Mouse (Mus musculus): ENCODE measurements around the gene Olfr874.
"Not testable (repeated sequence)": the region's sequence is repeated elsewhere in the genome, so short reads cannot be mapped to it uniquely, and the experiment has no call there.

Olfr874 gene

DNA sequence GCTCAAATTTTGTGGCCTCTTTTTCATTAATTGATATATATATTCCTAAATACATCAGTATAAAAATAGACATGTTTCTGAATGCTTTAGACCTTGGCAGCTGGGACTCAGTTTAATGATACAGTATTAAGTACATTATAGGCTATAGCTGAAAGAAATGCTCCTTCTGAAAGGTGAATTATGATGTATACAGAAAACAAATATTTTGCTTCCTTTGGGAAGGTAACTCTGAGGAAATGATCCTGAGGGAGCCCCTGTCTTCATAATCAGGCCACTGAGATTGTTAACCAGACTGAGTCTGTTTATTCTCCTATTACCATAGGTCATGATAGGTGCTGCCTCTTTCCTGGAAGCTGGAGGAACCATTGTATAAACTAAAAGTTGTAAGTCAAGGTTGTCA lies at the start of gene Olfr874:
Olfr874 (plus strand) TSS at position 301 of the 400 bp plus-strand sequence.
- DNase-seq, result no peak

GRCm38 (mm10) chr9:37716150-37716549 lies 28.8 kb upstream of the Olfr874 start, which contains the start of gene Olfr160:
TSS of gene Olfr160 (minus strand) at chr9:37716250.
- DNase-seq, result no peak

- no peak for DNase-seq
Measured at GRCm38 (mm10) chr9:37734310-37734709, 10.6 kb upstream of the Olfr874 start.

- no peak for DNase-seq
Measured at GRCm38 (mm10) chr9:37750319-37751075, 5.6 kb downstream of the Olfr874 start.

- DNase-seq, result no peak
Measured at GRCm38 (mm10) chr9:37751467-37751866, 6.6 kb downstream of the Olfr874 start.

DNA sequence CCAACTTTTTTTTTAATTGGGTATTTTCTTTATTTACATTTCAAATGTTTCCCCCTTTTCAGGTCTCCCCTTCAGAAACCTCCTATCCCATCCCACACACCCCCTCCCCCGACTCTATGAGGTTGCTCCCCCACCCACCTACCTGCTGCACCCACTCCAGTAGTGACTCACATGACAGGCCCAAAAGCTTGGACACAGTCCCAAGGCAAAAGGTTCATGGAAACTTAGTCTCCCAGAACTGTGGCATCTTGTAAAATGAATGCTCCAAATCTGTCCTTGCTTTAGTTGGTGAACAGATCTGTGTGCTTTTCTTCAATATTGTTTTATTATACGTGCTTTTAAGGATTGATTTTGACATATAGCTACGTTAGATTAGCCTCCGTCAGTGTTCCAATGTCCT lies 7.1 kb downstream of the Olfr874 start:
- no peak for DNase-seq

GRCm38 (mm10) chr9:37761728-37762127 lies 16.8 kb downstream of the Olfr874 start:
- no peak for DNase-seq

DNA sequence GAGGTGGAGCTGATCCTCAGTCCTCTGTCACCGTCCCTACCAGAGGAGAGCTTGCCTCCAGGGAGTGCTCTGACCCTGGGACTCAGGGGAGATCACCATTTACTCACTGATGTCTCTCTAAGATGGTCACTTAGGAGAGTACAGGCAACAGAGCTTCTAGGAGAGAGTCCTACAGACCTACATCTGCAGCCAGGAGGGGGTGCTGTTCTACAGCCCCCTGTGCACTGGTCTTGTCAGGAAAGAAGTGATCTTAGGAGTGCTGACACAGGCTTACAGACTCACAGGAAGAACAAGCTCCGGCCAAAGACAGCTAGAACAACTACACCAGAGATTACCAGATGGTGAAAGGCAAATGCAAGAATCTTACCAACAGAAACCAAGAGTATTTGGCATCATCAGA lies 17.6 kb downstream of the Olfr874 start:
- no peak for DNase-seq

DNA sequence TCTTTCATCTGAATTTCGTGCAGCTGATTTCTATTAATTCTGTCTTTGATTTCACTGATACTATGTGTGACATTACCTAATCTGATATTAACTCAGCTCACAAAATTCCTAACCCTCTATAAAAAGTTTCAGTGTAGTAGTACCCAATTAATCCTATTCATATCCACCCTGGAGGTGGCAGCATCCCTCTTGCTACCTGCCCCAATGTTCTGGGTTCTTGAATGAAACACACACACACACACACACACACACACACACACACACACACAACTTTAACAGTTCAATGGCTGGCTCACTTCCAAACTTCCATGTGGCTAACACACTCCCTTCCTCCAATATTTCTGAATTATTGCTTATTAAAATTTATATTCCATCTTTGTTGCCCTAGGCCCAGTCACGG lies 25.8 kb downstream of the Olfr874 start:
- no peak for DNase-seq

DNA sequence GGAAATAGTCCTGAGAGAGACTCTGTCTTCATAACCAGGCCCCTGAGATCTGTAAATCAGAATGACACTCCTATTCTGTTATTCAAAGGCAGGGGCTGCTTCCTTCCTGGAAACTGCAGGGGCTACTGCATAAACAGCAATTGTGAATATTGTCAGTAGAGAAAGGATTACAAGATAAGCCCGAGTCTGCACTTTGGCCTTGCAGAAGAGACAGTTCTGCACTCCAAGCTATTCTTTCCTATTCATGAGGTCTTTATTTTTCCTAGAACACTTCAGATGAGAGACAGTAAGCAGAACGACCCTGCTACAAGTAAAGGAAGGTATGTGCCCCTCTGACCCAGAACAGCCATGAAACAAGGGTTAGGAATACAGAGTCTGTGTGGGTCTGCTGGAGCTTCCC lies 26.9 kb downstream of the Olfr874 start, which contains the start of gene Olfr875:
Olfr875 (plus strand) TSS at position 99 of the 400 bp plus-strand sequence.
- DNase-seq, result no peak

DNA sequence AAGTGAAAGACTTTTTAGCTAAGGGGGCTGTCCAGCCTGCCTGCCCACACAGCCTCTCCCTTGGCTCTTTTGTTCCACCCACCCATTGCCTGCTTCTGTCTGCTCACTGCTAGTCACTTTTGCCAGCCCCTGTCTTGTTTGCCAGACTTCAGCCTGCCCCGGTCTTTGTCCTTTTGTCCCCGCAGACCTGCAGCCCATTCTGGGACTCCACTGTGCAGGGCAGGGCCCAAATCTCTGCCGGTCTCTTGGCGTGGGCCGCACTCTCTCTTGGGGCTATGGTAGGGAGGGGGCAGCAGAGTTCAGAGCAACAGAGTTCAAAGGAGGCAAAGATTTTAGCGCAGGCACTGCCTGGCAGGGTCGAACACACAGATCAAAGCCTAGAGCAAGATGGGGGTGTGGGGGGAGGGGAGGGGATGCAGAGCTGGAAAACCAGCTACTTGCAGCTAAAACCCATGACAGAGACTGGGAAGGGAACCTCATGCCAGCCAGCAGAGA lies 37.9 kb downstream of the Olfr874 start:
- DNase-seq, result no peak

DNA sequence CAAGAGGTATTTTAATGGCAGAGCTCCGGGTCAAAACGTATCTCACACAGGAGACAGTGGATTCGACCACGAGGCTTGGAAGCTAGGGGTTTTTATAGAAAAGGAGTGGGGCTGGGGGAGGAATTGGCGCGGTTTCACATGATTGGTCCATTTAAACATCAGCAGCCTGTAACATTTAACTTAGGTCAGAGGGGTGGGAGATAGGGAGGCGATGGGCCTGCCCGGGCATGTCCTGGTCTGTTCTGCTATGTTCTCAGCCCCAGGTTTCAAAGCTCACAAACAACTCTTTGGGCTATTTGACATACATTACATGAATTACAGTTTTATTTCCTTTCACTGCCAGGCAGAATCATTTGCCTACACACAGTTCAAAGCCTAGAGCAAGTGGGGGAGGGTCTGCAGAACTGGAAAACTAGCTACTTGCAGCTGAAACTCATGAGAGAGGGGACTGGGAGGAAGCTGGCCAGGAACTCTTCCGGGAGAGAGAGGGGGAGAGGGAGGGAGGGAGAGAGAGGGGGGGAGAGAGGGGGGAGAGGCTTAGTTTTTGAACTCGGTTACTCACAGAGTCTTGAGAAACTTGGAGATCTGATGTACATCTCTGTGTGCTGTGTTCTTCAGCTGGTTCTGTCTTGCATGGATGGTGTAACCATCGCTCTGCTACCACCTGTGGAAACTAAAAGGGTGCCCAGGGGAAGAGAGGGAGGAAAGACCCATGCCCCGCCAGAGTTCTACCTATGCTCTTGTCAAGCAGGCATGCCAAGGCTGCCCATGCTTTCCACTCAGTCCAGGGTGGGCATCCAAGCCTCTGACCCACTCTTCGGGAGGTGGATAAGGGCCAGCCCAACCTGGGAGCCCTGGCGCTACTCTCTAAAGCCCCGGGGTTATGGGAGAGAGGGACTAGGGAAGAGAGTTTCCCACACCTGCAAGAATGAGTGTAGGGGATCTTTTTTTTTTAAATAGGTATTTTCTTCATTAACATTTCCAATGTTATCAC lies 38.8 kb downstream of the Olfr874 start:
- DNase-seq, result not testable (repeated sequence)

- DNase-seq, result no peak
Measured at GRCm38 (mm10) chr9:37786411-37786810, 41.5 kb downstream of the Olfr874 start.

Data from cerebellum, postnatal 36 days (tissue).